Mouse (Mus musculus) G1E (cell line): ENCODE data around the gene Gucd1. TPM values are rescaled to one million over a fixed set of nuclear protein-coding genes. Genes with fewer than 3 reads are reported as not detected.
"Not testable (repeated sequence)": the region's sequence is repeated elsewhere in the genome, so short reads cannot be mapped to it uniquely, and the experiment has no call there.

Source experiments
- ATAC-seq: 2 replicates; pipeline ENCODE4 v1.8.0; 2016; ENCODE audit warnings: mild to moderate bottlenecking; ENCODE audit not compliant: insufficient number of reproducible peaks, poor library complexity, low FRiP score, severe bottlenecking; ENCODE audit errors: extremely low read depth
- DNase-seq: peaks from one replicate; pipeline ENCODE4 v3.0.0; 2012; ENCODE audit warnings: low spot score
- H3K27me3 ChIP-seq: 2 replicates; pipeline ENCODE4 v1.6.1; 2012; ENCODE audit warnings: mild to moderate bottlenecking, low read length, inconsistent platforms; ENCODE audit not compliant: insufficient read depth
- H3K36me3 ChIP-seq: replicated peaks from 2 replicates; pipeline ENCODE3; 2012; ENCODE audit warnings: mild to moderate bottlenecking, inconsistent platforms
- H3K4me1 ChIP-seq: 2 replicates; pipeline ENCODE4 v1.6.1; 2012; ENCODE audit warnings: low read depth, low read length, inconsistent platforms, mixed read lengths; ENCODE audit not compliant: insufficient read depth
- H3K4me3 ChIP-seq: 2 replicates; pipeline ENCODE4 v1.5.1; 2012; ENCODE audit warnings: low read depth, mild to moderate bottlenecking, inconsistent platforms, low read length, moderate library complexity, mixed read lengths
- H3K9me3 ChIP-seq: replicated peaks from 2 replicates; pipeline ENCODE4 v1.6.1; 2012; ENCODE audit warnings: inconsistent platforms
- CTCF ChIP-seq: IDR thresholded peaks from 2 replicates; pipeline ENCODE4 v1.5.1; 2012; ENCODE audit warnings: low read depth, low read length, inconsistent platforms, mixed read lengths
- GATA1 ChIP-seq: IDR thresholded peaks from 2 replicates; pipeline ENCODE4 v1.6.1; 2012; ENCODE audit warnings: borderline replicate concordance, low read length, inconsistent platforms, mixed read lengths
- GATA2 ChIP-seq: IDR thresholded peaks from 2 replicates; pipeline ENCODE4 v1.6.1; 2012; ENCODE audit warnings: low read depth, low read length, inconsistent platforms, borderline replicate concordance
- POLR2AphosphoS5 ChIP-seq: IDR thresholded peaks from 2 replicates; pipeline ENCODE4 v1.6.1; 2012; ENCODE audit warnings: low read depth, low read length, inconsistent platforms; ENCODE audit not compliant: insufficient replicate concordance
- TAL1 ChIP-seq: conservative IDR thresholded peaks from 2 replicates; pipeline ENCODE4 v1.6.1; 2012; ENCODE audit warnings: low read depth, low read length, inconsistent platforms, mixed read lengths
- polyA plus RNA-seq: library from polyadenylated mRNA; stranded (reverse); fragments of >175 nt; gene quantifications from 2 replicates; pipeline ENCODE4 v1.2.3, GENCODE M21; 2012
- total RNA-seq, 2 experiments: library from RNA; stranded (forward) in 1 of 2; stranded (reverse) in 1 of 2; fragments of 200-1000 nt in 1 of 2; fragments of >200 nt in 1 of 2; fragmentation: Nextera tagmentation in 1 of 2; gene quantifications; 2 replicates each; pipeline ENCODE4 v1.2.3; 2014 to 2017

Gene Gucd1
- total and polyA plus RNA-seq, 3 experiments: 15.8 to 41.7 (median 26.1) TPM

- no peak for TF ChIP-seq CTCF
- TF ChIP-seq GATA2: no peak
- TF ChIP-seq POLR2AphosphoS5: no peak
- no peak for TF ChIP-seq GATA1
- TF ChIP-seq TAL1: no peak
- H3K9me3 ChIP-seq: no peaks in the 10 kb centered on the region
- peaks cover 3% of the 10 kb centered on the region for H3K27me3 ChIP-seq
- H3K4me3 ChIP-seq: no peak overlapping the region
- DNase-seq: no peak
- no peaks in the 10 kb centered on the region for H3K36me3 ChIP-seq
- no peak for ATAC-seq
- H3K4me1 ChIP-seq: no peaks in the 10 kb centered on the region
Measured at GRCm38 (mm10) chr10:75352541-75352940, 165.2 kb downstream of the Gucd1 start.

- no peaks in the 10 kb centered on the region for H3K36me3 ChIP-seq
- no peak for TF ChIP-seq GATA2
- no peak for TF ChIP-seq POLR2AphosphoS5
- no peaks in the 10 kb centered on the region for H3K4me1 ChIP-seq
- no peak for DNase-seq
- H3K9me3 ChIP-seq: peaks cover 4% of the 10 kb centered on the region
- H3K27me3 ChIP-seq: peaks cover 3% of the 10 kb centered on the region; the same call in 1 of the 2 replicates
- ATAC-seq: no peak
- H3K4me3 ChIP-seq: no peak overlapping the region
Measured at GRCm38 (mm10) chr10:75350564-75350963, 167.2 kb downstream of the Gucd1 start.

- no peaks in the 10 kb centered on the region for H3K4me1 ChIP-seq
- H3K9me3 ChIP-seq: peaks cover 4% of the 10 kb centered on the region
- no peak for DNase-seq
- H3K27me3 ChIP-seq: no peaks in the 10 kb centered on the region
- no peak for ATAC-seq
- no peak overlapping the region for H3K4me3 ChIP-seq
- no peak for TF ChIP-seq TAL1
- TF ChIP-seq POLR2AphosphoS5: no peak
- no peak for TF ChIP-seq GATA2
- TF ChIP-seq CTCF: no peak
- TF ChIP-seq GATA1: no peak
- H3K36me3 ChIP-seq: no peaks in the 10 kb centered on the region
Measured at GRCm38 (mm10) chr10:75345265-75345664, 172.5 kb downstream of the Gucd1 start.

- ATAC-seq, H3K4me3 ChIP-seq, H3K36me3 ChIP-seq, H3K27me3 ChIP-seq, DNase-seq, H3K4me1 ChIP-seq, H3K9me3 ChIP-seq: not testable (repeated sequence)
Measured at GRCm38 (mm10) chr10:75344563-75344962, 173.2 kb downstream of the Gucd1 start.

- DNase-seq (no peak), ATAC-seq (no peak)
- TF ChIP-seq TAL1: no peak
- TF ChIP-seq CTCF: no peak
- no peak for TF ChIP-seq POLR2AphosphoS5
- TF ChIP-seq GATA2: no peak
- no peak for TF ChIP-seq GATA1
Measured at GRCm38 (mm10) chr10:75341936-75342335, 175.8 kb downstream of the Gucd1 start.

GRCm38 (mm10) chr10:75339377-75339776 is 178.4 kb downstream of the Gucd1 start:
- ATAC-seq (no peak), DNase-seq (no peak)
- no peaks in the 10 kb centered on the region for H3K9me3 ChIP-seq
- H3K4me3 ChIP-seq: no peak overlapping the region
- no peaks in the 10 kb centered on the region for H3K4me1 ChIP-seq
- TF ChIP-seq POLR2AphosphoS5 (no peak), GATA2 (no peak), GATA1 (no peak), CTCF (no peak), TAL1 (no peak)
- H3K36me3 ChIP-seq: no peaks in the 10 kb centered on the region
- no peaks in the 10 kb centered on the region for H3K27me3 ChIP-seq

More at GRCm38 (mm10) chr10:75341936-75342335, 175.8 kb downstream of the Gucd1 start:
- H3K27me3 ChIP-seq: no peaks in the 10 kb centered on the region
- peaks cover 4% of the 10 kb centered on the region for H3K9me3 ChIP-seq
- H3K36me3 ChIP-seq: no peaks in the 10 kb centered on the region
- no peak overlapping the region for H3K4me3 ChIP-seq
- H3K4me1 ChIP-seq: no peaks in the 10 kb centered on the region

GRCm38 (mm10) chr10:75338852-75339251 is 178.9 kb downstream of the Gucd1 start:
- DNase-seq (no peak), ATAC-seq (no peak)
- H3K27me3 ChIP-seq: no peaks in the 10 kb centered on the region
- H3K9me3 ChIP-seq: no peaks in the 10 kb centered on the region
- no peaks in the 10 kb centered on the region for H3K36me3 ChIP-seq
- no peak for TF ChIP-seq TAL1
- TF ChIP-seq GATA2: no peak
- no peak for TF ChIP-seq GATA1
- TF ChIP-seq CTCF: no peak
- no peak for TF ChIP-seq POLR2AphosphoS5
- H3K4me3 ChIP-seq: no peak overlapping the region
- no peaks in the 10 kb centered on the region for H3K4me1 ChIP-seq
